Mouse (Mus musculus) embryonic facial prominence, embryonic 11.5 days (tissue): ENCODE measurements around the gene Cd2bp2. TPM values are rescaled to one million over a fixed set of nuclear protein-coding genes. Genes with fewer than 3 reads are reported as not detected.

Experiments
- ATAC-seq: fragments of 200-750 bp; cut with Nextera tagmentation; replicated peaks from 2 replicates; pipeline ENCODE4 v1.8.0; 2017; ENCODE audit warnings: low read depth; ENCODE audit not compliant: insufficient number of reproducible peaks, low FRiP score, low TSS enrichment
- DNase-seq: peaks from one replicate; pipeline ENCODE4 v3.0.0-alpha.2; 2015; ENCODE audit warnings: low spot score
- H3K27ac ChIP-seq: fragments of 300-500 bp; sonication (generic); replicated peaks from 2 replicates; pipeline ENCODE4 v1.5.1; 2014; ENCODE audit warnings: mild to moderate bottlenecking, low read depth, low read length, control low read depth
- H3K27me3 ChIP-seq: fragments of 300-500 bp; sonication (generic); 2 replicates; pipeline ENCODE4 v1.6.1; 2014; ENCODE audit warnings: mild to moderate bottlenecking, low read length, moderate library complexity, mixed read lengths; ENCODE audit not compliant: control insufficient read depth, insufficient read depth
- H3K36me3 ChIP-seq: fragments of 300-500 bp; sonication (generic); replicated peaks from 2 replicates; pipeline ENCODE4 v1.6.1; 2014; ENCODE audit warnings: low read depth, mild to moderate bottlenecking, low read length, moderate library complexity, mixed read lengths; ENCODE audit not compliant: control insufficient read depth, insufficient read depth
- H3K4me1 ChIP-seq: fragments of 300-500 bp; sonication (generic); 2 replicates; pipeline ENCODE4 v1.6.1; 2014; ENCODE audit warnings: low read length, mixed read lengths; ENCODE audit not compliant: control insufficient read depth, insufficient read depth
- H3K4me2 ChIP-seq: fragments of 300-500 bp; sonication (generic); 2 replicates; pipeline ENCODE4 v1.6.1; 2014; ENCODE audit warnings: low read depth, mild to moderate bottlenecking, control low read depth, low read length, moderate library complexity
- H3K4me3 ChIP-seq: fragments of 300-500 bp; sonication (generic); 2 replicates; pipeline ENCODE4 v1.5.1; 2014; ENCODE audit warnings: low read depth, low read length, control low read depth
- H3K9ac ChIP-seq: fragments of 300-500 bp; sonication (generic); replicated peaks from 2 replicates; pipeline ENCODE4 v1.6.1; 2014; ENCODE audit warnings: mild to moderate bottlenecking, control low read depth, low read length
- H3K9me3 ChIP-seq: fragments of 300-500 bp; sonication (generic); replicated peaks from 2 replicates; pipeline ENCODE4 v1.6.1; 2016; ENCODE audit warnings: mild to moderate bottlenecking, low read length, inconsistent platforms, mixed read lengths; ENCODE audit not compliant: control insufficient read depth
- WGBS: fragments of 180-500 bp; shearing (Covaris S2); extraction: QIAGEN DNeasy Blood & Tissue Kit; methylation state at CpG from one replicate; pipeline ENCODE4 v1.1.7; 2014; 5-methylcytosine and 5-hydroxymethylcytosine counted together
- polyA plus RNA-seq: library from polyadenylated mRNA; unstranded; fragments of >200 nt; fragmentation: Nextera tagmentation; extraction: Ambion mirVana; gene quantifications from 2 replicates; pipeline ENCODE4 v1.2.1, GENCODE M21; 2014

Cd2bp2 gene
- polyA plus RNA-seq, 1 experiment from 2014 or later, result 74.0 TPM

DNA sequence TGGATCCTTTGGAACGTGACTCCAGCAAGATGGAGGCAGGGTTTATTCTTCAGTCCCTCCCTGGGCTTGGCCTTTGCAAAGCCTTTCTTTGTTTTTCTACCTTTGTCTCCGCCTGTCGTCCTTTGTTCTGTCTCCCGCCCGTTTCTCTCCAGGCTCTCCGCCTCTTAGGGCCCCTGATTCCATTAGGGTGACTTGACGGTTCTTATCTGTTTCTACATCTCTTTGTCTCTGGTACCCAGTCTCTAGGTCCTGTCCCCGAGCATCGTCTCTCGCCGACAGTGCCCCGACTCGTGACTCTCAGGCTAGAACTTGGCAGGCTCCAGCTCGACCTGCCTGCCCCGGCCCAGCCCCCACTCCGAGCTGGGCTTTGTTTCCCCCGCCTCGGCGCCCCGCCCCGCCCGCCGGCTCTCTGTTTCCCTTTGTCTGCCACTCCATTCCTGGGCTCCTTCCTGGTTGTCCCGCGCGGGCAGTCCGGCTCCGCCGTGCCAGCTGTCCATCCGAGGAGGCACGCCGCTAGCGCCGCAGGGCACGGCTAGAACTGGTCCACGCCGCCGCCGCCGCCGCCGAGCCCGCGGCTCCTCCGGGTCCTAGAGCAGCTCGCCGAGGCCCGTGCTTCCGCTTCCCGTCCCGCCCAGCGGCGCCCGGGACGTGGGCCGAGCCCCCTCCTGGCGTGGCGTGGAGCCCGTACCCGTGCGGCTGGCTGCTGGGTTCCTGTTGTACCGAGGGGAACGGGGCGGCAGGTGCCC lies 36.9 kb upstream of the Cd2bp2 start, which contains the start of the genes Zfp553 and Sept1:
Gene Zfp553 (plus strand): TSS at position 440 of the 746 bp plus-strand sequence.
Gene Sept1 (minus strand): TSS at position 509 of the 746 bp plus-strand sequence.
- H3K4me1 ChIP-seq, result peaks cover 5% of the 10 kb centered on the region; the same call in 1 of the 2 replicates
- peak within 1 kb of the TSS; percentile 98 for H3K4me3 ChIP-seq
- WGBS, result under 1% methylated on average over 64 of the region's 64 CpGs
- peak within 1 kb of the TSS; percentile 76 for H3K4me2 ChIP-seq
- H3K27ac ChIP-seq, result peak within 1 kb of the TSS; percentile 95
- no peaks in the 10 kb centered on the region for H3K9me3 ChIP-seq
- H3K9ac ChIP-seq, result peak within 1 kb of the TSS; percentile 99
- H3K27me3 ChIP-seq, result no peaks in the 10 kb centered on the region
- ATAC-seq (peak; percentile 89), DNase-seq (peak; percentile 92)
- peaks cover 23% of the 10 kb centered on the region for H3K36me3 ChIP-seq

DNA sequence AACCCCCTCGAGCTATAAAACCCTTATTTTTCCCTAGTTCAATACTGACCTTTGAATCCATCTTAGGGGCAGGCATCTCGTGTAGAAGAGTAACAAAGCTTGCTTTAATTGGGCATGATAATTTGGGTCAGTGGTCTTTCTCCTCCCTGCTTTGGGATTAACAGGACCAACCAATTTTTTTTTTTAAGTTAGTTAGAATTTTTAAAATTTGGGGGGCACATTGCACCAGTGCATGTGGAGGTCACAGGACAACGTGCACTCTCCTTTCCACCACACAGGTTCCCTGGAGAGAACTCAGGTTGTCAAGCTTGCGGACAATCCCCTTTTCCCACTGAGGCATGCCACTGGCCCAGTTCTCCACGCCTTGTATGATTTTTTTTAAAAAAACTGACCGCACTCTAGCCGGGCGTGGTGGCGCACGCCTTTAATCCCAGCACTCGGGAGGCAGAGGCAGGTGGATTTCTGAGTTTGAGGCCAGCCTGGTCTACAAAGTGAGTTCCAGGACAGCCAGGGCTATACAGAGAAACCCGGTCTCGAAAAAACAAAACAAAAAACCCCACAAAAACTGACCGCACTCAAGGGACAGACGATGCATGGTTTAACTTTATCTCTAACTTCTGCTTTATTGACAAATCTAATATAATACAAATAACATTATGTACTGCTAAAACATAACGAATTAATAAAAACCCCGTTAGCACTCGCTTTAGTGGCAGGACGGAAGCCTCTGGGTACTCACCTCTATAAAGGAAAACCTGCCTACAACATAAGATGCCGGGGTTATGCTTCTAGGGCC lies 36.2 kb upstream of the Cd2bp2 start:
- WGBS, result 13% methylated on average over 20 of the region's 20 CpGs
- H3K36me3 ChIP-seq, result peaks cover 20% of the 10 kb centered on the region

DNA sequence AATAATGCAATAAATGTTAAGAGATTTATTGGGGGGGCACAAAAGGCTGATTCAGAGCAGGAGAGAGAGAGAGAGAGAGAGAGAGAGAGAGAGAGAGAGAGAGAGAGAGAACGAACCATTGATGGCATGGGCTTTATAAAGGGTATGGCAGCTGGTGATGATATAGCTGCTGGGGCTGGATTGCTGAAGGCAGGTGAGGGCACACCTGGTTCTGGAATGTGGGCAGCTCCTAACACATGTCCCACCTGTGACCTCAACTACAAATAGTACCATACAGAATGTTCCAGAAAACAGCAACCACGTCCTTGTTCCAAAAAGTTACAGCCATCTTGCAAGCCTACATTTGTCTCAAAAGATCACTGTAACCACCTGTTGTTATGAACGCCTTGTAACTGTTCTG lies 35.5 kb upstream of the Cd2bp2 start:
- Histone ChIP-seq H3K27me3 (no peaks in the 10 kb centered on the region), H3K4me2 (peak overlapping the region; percentile 76), H3K36me3 (peaks cover 14% of the 10 kb centered on the region), H3K4me3 (peak overlapping the region; percentile 98), H3K9ac (peak overlapping the region; percentile 99), H3K27ac (no peak overlapping the region), H3K9me3 (no peaks in the 10 kb centered on the region), H3K4me1 (peaks cover 5% of the 10 kb centered on the region; the same call in 1 of the 2 replicates)
- ATAC-seq, result no peak
- DNase-seq, result no peak
- WGBS, result 87% methylated on average over 3 of the region's 3 CpGs

More for the DNA sequence above, 36.2 kb upstream of the Cd2bp2 start:
- H3K4me3 ChIP-seq, result peak overlapping the region; percentile 98
- peak overlapping the region; percentile 99 for H3K9ac ChIP-seq
- peak overlapping the region; percentile 76 for H3K4me2 ChIP-seq
- no peaks in the 10 kb centered on the region for H3K9me3 ChIP-seq
- H3K27me3 ChIP-seq, result no peaks in the 10 kb centered on the region
- peak overlapping the region; percentile 95 for H3K27ac ChIP-seq
- no peak for ATAC-seq
- no peak for DNase-seq
- peaks cover 5% of the 10 kb centered on the region; the same call in 1 of the 2 replicates for H3K4me1 ChIP-seq

DNA sequence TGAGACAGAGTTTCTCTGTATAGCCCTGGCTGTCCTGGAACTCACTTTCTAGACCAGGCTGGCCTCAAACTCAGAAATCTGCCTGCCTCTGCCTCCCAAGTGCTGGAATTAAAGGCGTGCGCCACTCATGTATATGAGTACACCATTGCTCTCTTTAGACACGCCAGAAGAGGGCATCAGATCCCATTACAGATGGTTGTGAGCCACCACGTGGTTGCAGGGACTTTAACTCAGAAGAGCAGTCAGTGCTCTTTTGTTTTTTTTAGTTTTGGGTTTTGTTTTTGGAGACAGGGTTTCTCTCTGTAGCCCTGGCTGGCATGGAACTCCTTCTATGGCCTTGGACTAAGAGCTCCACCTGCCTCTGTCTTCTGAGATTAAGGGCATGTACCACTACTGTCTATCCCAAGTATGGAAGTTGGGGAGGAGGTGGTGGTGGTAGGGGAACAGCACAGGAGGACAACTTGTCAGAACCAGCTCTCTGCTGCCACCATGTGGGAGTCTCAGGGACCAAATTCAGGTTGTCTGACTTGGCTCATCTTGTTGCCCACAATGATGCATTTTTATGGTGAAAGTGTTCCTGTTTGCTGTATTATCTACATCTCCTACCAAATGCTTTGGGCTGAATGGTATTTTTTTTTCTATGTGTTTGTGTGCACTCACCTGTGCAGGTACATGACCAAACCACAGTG lies 32.9 kb upstream of the Cd2bp2 start:
- Histone ChIP-seq H3K27me3 (no peaks in the 10 kb centered on the region), H3K9ac (no peak overlapping the region), H3K4me1 (peaks cover 5% of the 10 kb centered on the region; the same call in 1 of the 2 replicates), H3K4me2 (no peak overlapping the region), H3K27ac (no peak overlapping the region), H3K4me3 (no peak overlapping the region), H3K9me3 (no peaks in the 10 kb centered on the region), H3K36me3 (no peaks in the 10 kb centered on the region; the same call in 1 of the 2 replicates)
- ATAC-seq, result no peak
- WGBS, result 67% methylated on average over 4 of the region's 4 CpGs
- peak; percentile 82 for DNase-seq

DNA sequence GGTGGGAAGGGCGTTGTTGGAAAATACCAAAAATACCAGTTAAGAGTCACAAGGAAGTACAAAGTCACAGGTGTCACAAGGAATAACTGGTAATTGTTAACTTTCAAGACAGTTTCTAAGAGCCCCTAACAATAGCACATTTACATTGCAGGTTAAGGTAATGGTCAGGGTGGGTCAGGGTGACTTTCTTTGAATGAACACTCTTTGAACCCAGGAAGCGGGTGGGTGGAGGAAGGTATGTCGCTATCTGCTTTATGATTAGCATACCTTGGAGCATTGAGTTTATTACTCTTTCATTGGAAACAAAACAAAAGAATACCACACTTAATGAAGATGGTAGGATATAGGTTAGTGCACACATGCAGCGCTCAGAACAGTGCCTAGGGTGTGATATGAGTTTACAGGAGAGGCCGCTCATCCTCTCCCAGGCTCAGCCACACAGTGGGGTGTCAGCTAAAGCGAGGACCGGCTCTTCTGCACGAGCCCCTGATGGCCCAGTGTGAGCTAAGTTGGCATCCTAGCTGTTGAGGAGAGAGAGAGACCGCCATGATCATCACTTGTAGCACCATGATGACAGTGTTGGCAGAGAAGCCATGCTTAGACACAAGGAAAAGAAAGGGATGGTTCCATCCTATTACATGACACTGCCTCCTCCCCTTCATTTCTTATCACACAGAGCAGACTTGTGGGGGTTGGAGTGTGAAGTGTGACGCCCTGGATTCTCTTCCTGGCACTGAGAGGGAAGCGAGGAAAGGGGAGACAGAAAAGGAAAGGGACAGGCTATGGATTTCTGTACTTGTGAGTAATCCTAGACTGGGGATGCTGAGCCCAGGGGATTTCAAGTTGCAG lies 29.5 kb upstream of the Cd2bp2 start:
- no peaks in the 10 kb centered on the region; the same call in 1 of the 2 replicates for H3K36me3 ChIP-seq
- no peaks in the 10 kb centered on the region for H3K27me3 ChIP-seq
- 85% methylated on average over 11 of the region's 11 CpGs for WGBS
- no peak for DNase-seq
- no peak overlapping the region for H3K27ac ChIP-seq
- H3K4me1 ChIP-seq, result no peaks in the 10 kb centered on the region
- no peak overlapping the region for H3K4me3 ChIP-seq
- H3K9me3 ChIP-seq, result no peaks in the 10 kb centered on the region
- no peak overlapping the region for H3K4me2 ChIP-seq
- ATAC-seq, result no peak
- no peak overlapping the region for H3K9ac ChIP-seq

DNA sequence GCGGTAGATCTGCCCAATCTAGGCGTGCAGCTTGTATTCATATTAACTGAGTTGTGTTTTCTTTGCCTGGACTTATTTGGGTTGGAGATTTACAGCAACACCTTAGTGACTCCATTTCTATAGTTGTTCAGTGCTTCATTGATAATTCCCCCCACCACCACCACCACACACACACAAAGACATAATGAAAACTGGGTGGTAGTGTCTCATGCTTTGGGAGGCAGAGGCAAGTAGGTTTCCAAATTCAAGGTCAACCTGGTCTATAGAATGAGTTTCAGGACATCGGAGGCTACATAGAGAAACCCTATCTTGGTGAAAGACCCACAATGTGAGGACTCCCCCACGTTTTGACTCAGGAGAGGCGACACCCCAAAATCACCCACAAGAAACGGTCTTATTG lies 28.8 kb upstream of the Cd2bp2 start:
- no peak for ATAC-seq
- H3K9me3 ChIP-seq, result no peaks in the 10 kb centered on the region
- no peak overlapping the region for H3K9ac ChIP-seq
- H3K27ac ChIP-seq, result no peak overlapping the region
- no peaks in the 10 kb centered on the region for H3K4me1 ChIP-seq
- H3K4me3 ChIP-seq, result no peak overlapping the region
- no peak overlapping the region for H3K4me2 ChIP-seq
- no peaks in the 10 kb centered on the region for H3K27me3 ChIP-seq
- DNase-seq, result no peak
- WGBS, result 95% methylated on average over 6 of the region's 6 CpGs
- no peaks in the 10 kb centered on the region; the same call in 1 of the 2 replicates for H3K36me3 ChIP-seq
